Mouse (Mus musculus) liver, postnatal 0 days (tissue): ENCODE measurements at regions not wholly inside any gene's neighbourhood (a gene's known extent, or its start where the extent isn't known, plus 50 kb on each side); places are given as distances from the start of the nearest gene placed in this dataset.

ENCODE experiments used
- CTCF ChIP-seq: sonication (generic); IDR thresholded peaks from 2 replicates; pipeline ENCODE4 v1.5.1; 2016; ENCODE audit warnings: antibody characterized with exemption, low read depth
- EP300 ChIP-seq: IDR thresholded peaks from 2 replicates; pipeline ENCODE4 v1.6.1; 2016; ENCODE audit warnings: antibody characterized with exemption, low read depth, mild to moderate bottlenecking

GRCm38 (mm10) chr14:106765884-106766467 lies 660.0 kb downstream of the Trim52 start:
- TF ChIP-seq CTCF = peak; percentile 14; the same call in 1 of the 2 replicates
- no peak for TF ChIP-seq EP300
